Mouse (Mus musculus): Measurements from ENCODE around the gene Mesp1. TPM values are rescaled to one million over a fixed set of nuclear protein-coding genes. Genes with fewer than 3 reads are reported as not detected.

Gene Mesp1
- total and polyA plus RNA-seq, 3 experiments = not detected

DNA sequence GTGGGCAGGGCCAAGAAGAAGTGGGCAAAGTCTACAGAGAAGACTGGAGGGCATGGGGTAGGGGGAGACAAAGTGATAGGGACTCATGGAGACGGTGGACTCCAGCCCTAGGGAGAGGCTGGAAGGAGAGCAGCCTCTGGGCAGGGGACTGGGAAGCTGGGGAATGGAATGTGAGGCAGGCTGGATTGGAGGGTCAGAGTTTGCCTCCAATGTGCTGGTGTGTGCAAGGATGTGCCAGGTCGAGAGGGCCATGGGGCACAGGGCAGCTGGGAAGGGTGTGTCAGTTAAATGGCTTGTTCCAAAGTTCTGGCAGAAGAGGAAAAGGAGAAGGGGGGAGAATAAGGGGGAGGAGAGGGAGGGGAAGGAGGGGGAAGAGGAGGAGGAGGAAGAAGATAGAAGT is 43.7 kb upstream of the Mesp1 start:
- dilution Hi-C loops (cut with MboI; ENCODE audit: extremely low pct_ligation_motif_present, extremely low pct_unique_long_range_greater_than_20kb, low sequenced_read_pairs) (no loop called here), in situ Hi-C loops (cut with MboI; ENCODE audit: low pct_ligation_motif_present, low pct_unique_long_range_greater_than_20kb, low sequenced_read_pairs) (no loop called here)
- no peak for DNase-seq (ENCODE audit: extremely low read depth)
- Histone ChIP-seq H3K9ac (ENCODE audit: insufficient read depth, low read depth) (no peak overlapping the region), H3K27ac (ENCODE audit: insufficient read depth, low read depth) (no peak overlapping the region), H3K36me3 (replicated peaks in 1 of 2; ENCODE audit: control insufficient read depth in 1 of 2, insufficient read depth in 1 of 2, low read length in 1 of 2) (no peaks in the 10 kb centered on the region), H3K9me3 (replicated peaks; ENCODE audit: low read length) (no peaks in the 10 kb centered on the region), H3K4me2 (ENCODE audit: insufficient read depth, low read depth, poor library complexity, severe bottlenecking) (no peak overlapping the region), H3K79me2 (replicated peaks; ENCODE audit: control insufficient read depth, extremely low read depth, insufficient read depth, poor library complexity, severe bottlenecking) (no peaks in the 10 kb centered on the region), H3K4me3 (replicated peaks in 1 of 3; ENCODE audit: low read depth in 2 of 3, low read length in 2 of 3, poor library complexity in 1 of 3) (no peak overlapping the region), H3K4me1 (ENCODE audit: control insufficient read depth in 1 of 2, insufficient read depth in 2 of 2) (no peaks in the 10 kb centered on the region), H3K27me3 (replicated peaks) (peaks cover 26% of the 10 kb centered on the region)
- TF ChIP-seq HCFC1 (IDR thresholded peaks at IDR 0.05; ENCODE audit: low read depth, low read length) (no peak), SIN3A (IDR thresholded peaks at IDR 0.05; ENCODE audit: low read length) (no peak), NRF1 (IDR thresholded peaks at IDR 0.05; ENCODE audit: low read depth, low read length) (no peak), MYC (IDR thresholded peaks at IDR 0.05; ENCODE audit: low read depth, low read length) (no peak), EP300 (IDR thresholded peaks at IDR 0.05; ENCODE audit: low read length) (no peak), E2F4 (IDR thresholded peaks at IDR 0.05; ENCODE audit: insufficient replicate concordance, low read depth, low read length) (no peak), TCF12 (IDR thresholded peaks at IDR 0.05; ENCODE audit: low read depth, low read length) (no peak), ZKSCAN1 (IDR thresholded peaks at IDR 0.05; ENCODE audit: borderline replicate concordance, low read depth, low read length) (no peak), USF1 (IDR thresholded peaks at IDR 0.05; ENCODE audit: low read depth, low read length) (no peak), POLR2AphosphoS2 (IDR thresholded peaks at IDR 0.05; ENCODE audit: low read depth, low read length) (no peak), CHD1 (IDR thresholded peaks at IDR 0.05; ENCODE audit: low read depth, low read length) (no peak), USF2 (conservative IDR thresholded peaks at IDR 0.05; ENCODE audit: low read depth, low read length) (no peak), PAX5 (IDR thresholded peaks at IDR 0.05; ENCODE audit: low read length) (no peak), CHD2 (IDR thresholded peaks at IDR 0.05; ENCODE audit: low read length) (no peak), ZNF384 (IDR thresholded peaks at IDR 0.05; ENCODE audit: low read depth, low read length) (no peak), CTCF (conservative IDR thresholded peaks at IDR 0.05 in 1 of 2, IDR thresholded peaks at IDR 0.05 in 1 of 2; ENCODE audit: low read depth in 2 of 2, low read length in 2 of 2) (no peak), RAD21 (IDR thresholded peaks at IDR 0.05; ENCODE audit: low read depth, low read length) (no peak), MAX (IDR thresholded peaks at IDR 0.05; ENCODE audit: low read length) (no peak), UBTF (IDR thresholded peaks at IDR 0.05; ENCODE audit: low read depth, low read length) (no peak)

- H3K9me3 ChIP-seq (replicated peaks; ENCODE audit: low read length) = no peaks in the 10 kb centered on the region
- H3K9ac ChIP-seq (ENCODE audit: insufficient read depth, low read depth) = no peak overlapping the region
- no peak for TF ChIP-seq POLR2A (IDR thresholded peaks at IDR 0.05; ENCODE audit: low read depth, low read length)
- TF ChIP-seq RCOR1 (conservative IDR thresholded peaks at IDR 0.05; ENCODE audit: low read depth, low read length) = no peak
- TF ChIP-seq ELF1 (IDR thresholded peaks at IDR 0.05; ENCODE audit: low read depth, low read length) = no peak
- TF ChIP-seq KAT2A (IDR thresholded peaks at IDR 0.05; ENCODE audit: insufficient replicate concordance, low read length) = no peak
- TF ChIP-seq BHLHE40 (IDR thresholded peaks at IDR 0.05; ENCODE audit: low read depth, low read length) = no peak
- no peak for TF ChIP-seq MAFK (IDR thresholded peaks at IDR 0.05; ENCODE audit: insufficient replicate concordance, low read length)
- TF ChIP-seq UBTF (IDR thresholded peaks at IDR 0.05; ENCODE audit: low read depth, low read length) = no peak
- no peak for TF ChIP-seq PAX5 (IDR thresholded peaks at IDR 0.05; ENCODE audit: low read length)
- no peak for TF ChIP-seq GABPA (IDR thresholded peaks at IDR 0.05; ENCODE audit: insufficient replicate concordance, low read depth, low read length)
- no peak for DNase-seq (ENCODE audit: extremely low read depth)
- in situ Hi-C loops (cut with MboI; ENCODE audit: low pct_ligation_motif_present, low pct_unique_long_range_greater_than_20kb, low sequenced_read_pairs) (no loop called here), dilution Hi-C loops (cut with MboI; ENCODE audit: extremely low pct_ligation_motif_present, extremely low pct_unique_long_range_greater_than_20kb, low sequenced_read_pairs) (no loop called here)
- no peak overlapping the region for H3K4me2 ChIP-seq (ENCODE audit: insufficient read depth, low read depth, poor library complexity, severe bottlenecking)
- H3K27ac ChIP-seq (ENCODE audit: insufficient read depth, low read depth) = no peak overlapping the region
- no peak overlapping the region for H3K4me3 ChIP-seq (replicated peaks in 1 of 3; ENCODE audit: low read depth in 2 of 3, low read length in 2 of 3, poor library complexity in 1 of 3)
- peaks cover 16% of the 10 kb centered on the region for H3K27me3 ChIP-seq (replicated peaks)
- H3K79me2 ChIP-seq (replicated peaks; ENCODE audit: control insufficient read depth, extremely low read depth, insufficient read depth, poor library complexity, severe bottlenecking) = no peaks in the 10 kb centered on the region
- H3K36me3 ChIP-seq (replicated peaks in 1 of 2; ENCODE audit: control insufficient read depth in 1 of 2, insufficient read depth in 1 of 2, low read length in 1 of 2) = no peaks in the 10 kb centered on the region
- H3K4me1 ChIP-seq (ENCODE audit: control insufficient read depth in 1 of 2, insufficient read depth in 2 of 2) = no peaks in the 10 kb centered on the region
Measured at GRCm38 (mm10) chr7:79835196-79835595, 41.6 kb upstream of the Mesp1 start.
